ENCODE assay signal across 8 mouse cellular contexts in the genomic region with DNA sequence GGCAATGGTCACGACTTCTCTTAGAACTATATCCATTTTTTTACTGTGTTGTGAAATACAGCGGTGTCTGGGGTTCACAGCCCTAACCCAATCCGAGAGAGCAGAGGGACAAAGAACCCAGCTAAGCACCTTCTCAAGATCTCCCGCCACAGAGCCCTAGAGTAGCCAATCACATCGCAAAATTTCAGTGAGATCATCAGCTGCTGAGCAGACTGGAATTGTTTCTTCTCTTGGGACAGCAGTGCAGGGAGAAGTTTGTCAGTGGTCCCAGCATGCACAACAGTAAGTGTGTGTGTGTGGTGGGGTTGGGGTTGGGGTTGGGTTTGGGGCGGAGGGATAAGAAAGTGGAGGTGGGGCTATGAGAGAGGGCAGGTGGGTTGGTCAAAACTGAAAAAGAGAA. TPM values are rescaled to one million over a fixed set of nuclear protein-coding genes. Genes with fewer than 3 reads are reported as not detected.
DNase-seq lines count a peak whose midpoint lies in the region; ATAC-seq and TF ChIP-seq lines count a peak whose summit lies in the region.

No protein-coding gene starts in this region.

- intact Hi-C loops in heart, postnatal 36 days (cut with DNase I): no loop called here

- H3K36me3 ChIP-seq in MEL (ENCODE audit: control insufficient read depth in 1 of 2, insufficient read depth in 2 of 2, low read length in 2 of 2): peaks cover 0 to 30% of the 10 kb centered on the region in 2 experiments; a peak in 2 of 4 replicates
- no peaks in the 10 kb centered on the region for H3K36me3 ChIP-seq in embryonic facial prominence, embryonic 14.5 days (ENCODE audit: control insufficient read depth, insufficient read depth, low read length)
- no peaks in the 10 kb centered on the region for H3K36me3 ChIP-seq in limb, embryonic 12.5 days
- H3K36me3 ChIP-seq in midbrain, embryonic 14.5 days (ENCODE audit: control insufficient read depth, insufficient read depth, low read length): peaks cover 24% of the 10 kb centered on the region

- TF ChIP-seq EP300 in MEL (IDR thresholded peaks at IDR 0.05; ENCODE audit: low read depth in 1 of 2, low read length in 2 of 2): no peak

- TF ChIP-seq POLR2A in MEL (IDR thresholded peaks at IDR 0.05; ENCODE audit: control insufficient read depth in 1 of 2, insufficient read depth in 1 of 2, low read depth in 1 of 2, low read length in 2 of 2, poor library complexity in 1 of 2): no peak

- TF ChIP-seq RAD21 in MEL (IDR thresholded peaks at IDR 0.05; ENCODE audit: low read depth, low read length): no peak

- H3K79me2 ChIP-seq in MEL (ENCODE audit: control insufficient read depth, insufficient read depth, low read length, poor library complexity): no peaks in the 10 kb centered on the region; the same call in 1 of the 2 replicates

- H3K9me3 ChIP-seq in MEL (replicated peaks; ENCODE audit: insufficient read depth, low read length): no peaks in the 10 kb centered on the region
- no peaks in the 10 kb centered on the region for H3K9me3 ChIP-seq in embryonic facial prominence, embryonic 14.5 days (ENCODE audit: control insufficient read depth, low read length)
- no peaks in the 10 kb centered on the region for H3K9me3 ChIP-seq in limb, embryonic 12.5 days
- H3K9me3 ChIP-seq in midbrain, embryonic 14.5 days (ENCODE audit: control insufficient read depth, low read length): no peaks in the 10 kb centered on the region

- H3K4me3 ChIP-seq in MEL (ENCODE audit: control insufficient read depth in 1 of 2, insufficient read depth in 1 of 2, low read depth in 2 of 2, low read length in 2 of 2): peak overlapping the region; percentile 53 to 57
- peak overlapping the region; percentile 22 for H3K4me3 ChIP-seq in embryonic facial prominence, embryonic 14.5 days (ENCODE audit: low read depth, low read length)
- peak overlapping the region; percentile 28 for H3K4me3 ChIP-seq in limb, embryonic 12.5 days (replicated peaks)
- peak overlapping the region; percentile 17; the same call in 1 of the 2 replicates for H3K4me3 ChIP-seq in midbrain, embryonic 14.5 days (replicated peaks; ENCODE audit: low read depth, low read length)

- peaks cover 27 to 29% of the 10 kb centered on the region in 2 experiments for H3K4me1 ChIP-seq in MEL (ENCODE audit: control insufficient read depth in 1 of 2, insufficient read depth in 2 of 2, low read length in 2 of 2)
- H3K4me1 ChIP-seq in embryonic facial prominence, embryonic 14.5 days (ENCODE audit: control insufficient read depth, insufficient read depth, low read length): peaks cover 7% of the 10 kb centered on the region; the same call in 1 of the 2 replicates
- H3K4me1 ChIP-seq in limb, embryonic 12.5 days (replicated peaks): peaks cover 7% of the 10 kb centered on the region; the same call in 1 of the 2 replicates
- peaks cover 15% of the 10 kb centered on the region for H3K4me1 ChIP-seq in midbrain, embryonic 14.5 days (ENCODE audit: control insufficient read depth, insufficient read depth, low read length)

- DNase-seq in A20 (ENCODE audit: low read depth, low spot score): peak; percentile 21
- peak; percentile 87 for DNase-seq in MEL (ENCODE audit: low read depth, low spot score)
- DNase-seq in embryonic facial prominence, embryonic 14.5 days (ENCODE audit: low spot score): peak; percentile 73
- peak; percentile 12 to 37 for DNase-seq in heart, postnatal 36 days
- DNase-seq in midbrain, embryonic 14.5 days: peak; percentile 80
- peak; percentile 16 for DNase-seq in testis, postnatal 14 days (ENCODE audit: low spot score)
- no peak for DNase-seq in layer of hippocampus, postnatal 36 days

- H3K27me3 ChIP-seq in MEL (ENCODE audit: control insufficient read depth in 1 of 2, insufficient read depth in 2 of 2, low read length in 2 of 2): no peaks in the 10 kb centered on the region
- H3K27me3 ChIP-seq in embryonic facial prominence, embryonic 14.5 days (replicated peaks; ENCODE audit: control insufficient read depth, insufficient read depth, low read length): no peaks in the 10 kb centered on the region
- no peaks in the 10 kb centered on the region for H3K27me3 ChIP-seq in limb, embryonic 12.5 days
- no peaks in the 10 kb centered on the region for H3K27me3 ChIP-seq in midbrain, embryonic 14.5 days (ENCODE audit: control insufficient read depth, insufficient read depth, low read length)

- peak; percentile 90 for ATAC-seq in embryonic facial prominence, embryonic 14.5 days (ENCODE audit: low read depth)
- peak; percentile 60; the same call in 1 of the 2 replicates for ATAC-seq in limb, embryonic 12.5 days (ENCODE audit: insufficient number of reproducible peaks, insufficient read depth, low FRiP score, low TSS enrichment, low read depth)
- peak; percentile 84 for ATAC-seq in midbrain, embryonic 14.5 days (ENCODE audit: low FRiP score, low TSS enrichment)

- WGBS in embryonic facial prominence, embryonic 14.5 days: 5% methylated on average over 6 of the region's 6 CpGs
- 7% methylated on average over 6 of the region's 6 CpGs for WGBS in limb, embryonic 12.5 days
- 2% methylated on average over 6 of the region's 6 CpGs for WGBS in midbrain, embryonic 14.5 days

- H3K4me2 ChIP-seq in embryonic facial prominence, embryonic 14.5 days (ENCODE audit: low read depth, low read length): peak overlapping the region; percentile 49
- H3K4me2 ChIP-seq in limb, embryonic 12.5 days: peak overlapping the region; percentile 54
- H3K4me2 ChIP-seq in midbrain, embryonic 14.5 days (ENCODE audit: low read length): peak overlapping the region; percentile 46

- H3K9ac ChIP-seq in MEL (ENCODE audit: control insufficient read depth, low read depth, low read length, poor library complexity, severe bottlenecking): peak overlapping the region; percentile 75
- peak overlapping the region; percentile 34; the same call in 1 of the 2 replicates for H3K9ac ChIP-seq in embryonic facial prominence, embryonic 14.5 days (ENCODE audit: low read depth, low read length)
- peak overlapping the region; percentile 23; the same call in 1 of the 2 replicates for H3K9ac ChIP-seq in limb, embryonic 12.5 days (replicated peaks)
- H3K9ac ChIP-seq in midbrain, embryonic 14.5 days (replicated peaks; ENCODE audit: low read length): peak overlapping the region; percentile 23; the same call in 1 of the 2 replicates

- TF ChIP-seq CTCF in MEL (IDR thresholded peaks at IDR 0.05 in 2 of 3, conservative IDR thresholded peaks at IDR 0.05 in 1 of 3; ENCODE audit: control insufficient read depth in 1 of 3, insufficient read depth in 1 of 3, low read depth in 2 of 3, low read length in 3 of 3, poor library complexity in 1 of 3, severe bottlenecking in 1 of 3): no peak

- peak overlapping the region; percentile 88 for H3K27ac ChIP-seq in MEL (ENCODE audit: control insufficient read depth, low read depth, low read length)
- H3K27ac ChIP-seq in embryonic facial prominence, embryonic 14.5 days (replicated peaks; ENCODE audit: low read depth, low read length): no peak overlapping the region
- H3K27ac ChIP-seq in limb, embryonic 12.5 days: no peak overlapping the region
- no peak overlapping the region for H3K27ac ChIP-seq in midbrain, embryonic 14.5 days (replicated peaks; ENCODE audit: low read depth, low read length)

TF ChIP-seq in MEL, 35 proteins besides CTCF, POLR2A, EP300 and RAD21:
- TF ChIP-seq ZMIZ1 (IDR thresholded peaks at IDR 0.05; ENCODE audit: low read depth, low read length) (no peak), CHD2 (IDR thresholded peaks at IDR 0.05; ENCODE audit: low read length) (peak; percentile 85), E2F4 (IDR thresholded peaks at IDR 0.05; ENCODE audit: borderline replicate concordance, low read depth, low read length) (peak; percentile 93), SIN3A (IDR thresholded peaks at IDR 0.05; ENCODE audit: low read length) (no peak; the same call in 1 of the 2 replicates), TBP (IDR thresholded peaks at IDR 0.05; ENCODE audit: low read depth, low read length) (no peak)
TF ChIP-seq in MEL: peak in this region for 2.

RNA-seq across cellular contexts. Expression of a gene that starts 0.7 kb away (rescaled TPM):
- total RNA-seq in MEL (2012; rRNA removed): 2.3 TPM in 2 replicates
- 1 to 10 TPM in 1 of 2 experiments, not detected in 1; 9.1 TPM for polyA plus RNA-seq in MEL (2012; ENCODE audit: insufficient read depth in 1 of 2, insufficient read length in 2 of 2, low read depth in 1 of 2, low replicate concordance in 2 of 2, missing spikeins in 1 of 2)
- 0.53 and 1.3 TPM in 2 replicates for polyA plus RNA-seq in embryonic facial prominence, embryonic 14.5 days (2014; fragmentation: Nextera tagmentation; extraction: Ambion mirVana)
- total RNA-seq in heart, postnatal 36 days (2021): 1 to 10 TPM; 1.2 to 1.4 TPM
- 1.1 and 1.5 TPM in 2 replicates for polyA plus RNA-seq in limb, embryonic 12.5 days (2016; fragmentation: Nextera tagmentation; extraction: Ambion mirVana)
- polyA plus RNA-seq in midbrain, embryonic 14.5 days (2014; fragmentation: Nextera tagmentation; extraction: Ambion mirVana): 0.84 and 2.4 TPM in 2 replicates
- total RNA-seq in layer of hippocampus, postnatal 36 days (2021): 1 to 10 TPM; 2.9 to 3.7 TPM

RNA-seq across cellular contexts. Expression of a gene that starts 16.4 kb away (rescaled TPM):
- 0.19 and 0.20 TPM in 2 replicates for total RNA-seq in MEL (2012; rRNA removed)
- polyA plus RNA-seq in MEL (2012; ENCODE audit: insufficient read depth in 1 of 2, insufficient read length in 2 of 2, low read depth in 1 of 2, low replicate concordance in 2 of 2, missing spikeins in 1 of 2): under 1 TPM in 1 of 2 experiments, not detected in 1; 0.42 TPM
- polyA plus RNA-seq in embryonic facial prominence, embryonic 14.5 days (2014; fragmentation: Nextera tagmentation; extraction: Ambion mirVana): 1.6 and 3.9 TPM in 2 replicates
- total RNA-seq in heart, postnatal 36 days (2021): under 1 TPM; 0.38 to 0.78 TPM
- 0.91 and 1.3 TPM in 2 replicates for polyA plus RNA-seq in limb, embryonic 12.5 days (2016; fragmentation: Nextera tagmentation; extraction: Ambion mirVana)
- 23.9 and 31.0 TPM in 2 replicates for polyA plus RNA-seq in midbrain, embryonic 14.5 days (2014; fragmentation: Nextera tagmentation; extraction: Ambion mirVana)
- total RNA-seq in layer of hippocampus, postnatal 36 days (2021): 10 to 100 TPM; 73.7 to 76.2 TPM

RNA-seq across cellular contexts. Expression of a gene that starts 17.5 kb away (rescaled TPM):
- 0.19 and 0.20 TPM in 2 replicates for total RNA-seq in MEL (2012; rRNA removed)
- under 1 TPM in 1 of 2 experiments, not detected in 1; 0.03 TPM for polyA plus RNA-seq in MEL (2012; ENCODE audit: insufficient read depth in 1 of 2, insufficient read length in 2 of 2, low read depth in 1 of 2, low replicate concordance in 2 of 2, missing spikeins in 1 of 2)
- 11.6 and 12.3 TPM in 2 replicates for polyA plus RNA-seq in embryonic facial prominence, embryonic 14.5 days (2014; fragmentation: Nextera tagmentation; extraction: Ambion mirVana)
- 1 to 10 TPM; 1.9 to 2.5 TPM for total RNA-seq in heart, postnatal 36 days (2021)
- polyA plus RNA-seq in limb, embryonic 12.5 days (2016; fragmentation: Nextera tagmentation; extraction: Ambion mirVana): 0.50 and 0.61 TPM in 2 replicates
- polyA plus RNA-seq in midbrain, embryonic 14.5 days (2014; fragmentation: Nextera tagmentation; extraction: Ambion mirVana): 125 and 140 TPM in 2 replicates
- total RNA-seq in layer of hippocampus, postnatal 36 days (2021): 100 to 1,000 TPM; 366 to 384 TPM

Comparison
In these comparisons a context has a peak if more than half of its experiments do, and no peak if none do; other contexts are left out.
1. DNase-seq: peak in A20 (single experiment), MEL (single experiment), embryonic facial prominence, embryonic 14.5 days (single experiment), heart, postnatal 36 days (2 of 2), midbrain, embryonic 14.5 days (single experiment) and testis, postnatal 14 days (single experiment); none in layer of hippocampus, postnatal 36 days (0 of 2).
2. H3K9ac ChIP-seq: peak in every context shown above with its lines; median percentile 75 in MEL; 34 in embryonic facial prominence, embryonic 14.5 days; 23 in limb, embryonic 12.5 days; 23 in midbrain, embryonic 14.5 days.
3. Peak in every context shown above with its lines, with median percentiles within 50 percentile points of each other: H3K4me3 ChIP-seq, ATAC-seq and H3K4me2 ChIP-seq.